Mouse (Mus musculus) lung, postnatal 36 days (tissue): ENCODE measurements around the gene Prdx2.

Experiments
- DNase-seq: peaks from one replicate; pipeline ENCODE4 v3.0.0; 2022; ENCODE audit warnings: mixed read lengths

Gene Prdx2

GRCm38 (mm10) chr8:84949753-84950152 lies 19.6 kb upstream of the Prdx2 start:
- no peak for DNase-seq

GRCm38 (mm10) chr8:84952612-84953255 lies 16.7 kb upstream of the Prdx2 start:
- DNase-seq, result peak; percentile 89

GRCm38 (mm10) chr8:84956768-84957167 lies 12.6 kb upstream of the Prdx2 start:
- DNase-seq, result peak; percentile 86

- no peak for DNase-seq
Observed at GRCm38 (mm10) chr8:84959811-84960210, 9.6 kb upstream of the Prdx2 start.

- no peak for DNase-seq
Observed at GRCm38 (mm10) chr8:84963952-84964351, 5.4 kb upstream of the Prdx2 start.

- peak; percentile 98 for DNase-seq
Observed at GRCm38 (mm10) chr8:84965731-84966291, 3.6 kb upstream of the Prdx2 start.

- DNase-seq, result no peak
Observed at GRCm38 (mm10) chr8:84966603-84967002, 2.8 kb upstream of the Prdx2 start.

GRCm38 (mm10) chr8:84967532-84968304 lies 1.7 kb upstream of the Prdx2 start:
- DNase-seq, result no peak

GRCm38 (mm10) chr8:84968650-84969049 lies 737 bp upstream of the Prdx2 start:
- no peak for DNase-seq

GRCm38 (mm10) chr8:84970135-84970790 lies 876 bp downstream of the Prdx2 start:
- no peak for DNase-seq

GRCm38 (mm10) chr8:84970913-84971312 lies 1.5 kb downstream of the Prdx2 start:
- DNase-seq, result no peak

GRCm38 (mm10) chr8:84973079-84973478 lies 3.7 kb downstream of the Prdx2 start:
- DNase-seq, result no peak

GRCm38 (mm10) chr8:84973803-84974542 lies 4.6 kb downstream of the Prdx2 start:
- peak; percentile 81 for DNase-seq

GRCm38 (mm10) chr8:84974543-84975142 lies 5.3 kb downstream of the Prdx2 start:
- DNase-seq, result no peak

- peak; percentile 84 for DNase-seq
Observed at GRCm38 (mm10) chr8:84975434-84975833, 6.0 kb downstream of the Prdx2 start.

GRCm38 (mm10) chr8:84976031-84976762 lies 6.8 kb downstream of the Prdx2 start:
- peak; percentile 98 for DNase-seq

GRCm38 (mm10) chr8:84976763-84977434 lies 7.5 kb downstream of the Prdx2 start:
- no peak for DNase-seq

- peak; percentile 82 for DNase-seq
Observed at GRCm38 (mm10) chr8:84977435-84978247, 8.3 kb downstream of the Prdx2 start.

- DNase-seq, result peak; percentile 98
Observed at GRCm38 (mm10) chr8:84978248-84978940, 9.0 kb downstream of the Prdx2 start, which contains the start of gene Junb. Gene Junb (minus strand): TSS chr8:84978718.
